Mouse (Mus musculus): ENCODE data around the gene Iars2.
A peak's percentile ranks its signal among the peaks of the same experiment; 100 is the strongest.

- TF ChIP-seq TBP (conservative IDR thresholded peaks at IDR 0.05; ENCODE audit: low read depth, low read length), result no peak
- no peak for TF ChIP-seq EP300 (IDR thresholded peaks at IDR 0.05; ENCODE audit: low read length)
- no peak for TF ChIP-seq CHD1 (IDR thresholded peaks at IDR 0.05; ENCODE audit: low read depth, low read length)
- peak in 1 of 2 experiments; percentile 15; a peak in 1 of 4 replicates for TF ChIP-seq CTCF (conservative IDR thresholded peaks at IDR 0.05 in 1 of 2, IDR thresholded peaks at IDR 0.05 in 1 of 2; ENCODE audit: low read depth in 2 of 2, low read length in 2 of 2)
- no peak for TF ChIP-seq E2F4 (IDR thresholded peaks at IDR 0.05; ENCODE audit: insufficient replicate concordance, low read depth, low read length)
- no peak; the same call in 1 of the 2 replicates for TF ChIP-seq RAD21 (IDR thresholded peaks at IDR 0.05; ENCODE audit: low read depth, low read length)
- no peak for TF ChIP-seq POLR2A (IDR thresholded peaks at IDR 0.05; ENCODE audit: low read depth, low read length)
- TF ChIP-seq BHLHE40 (IDR thresholded peaks at IDR 0.05; ENCODE audit: low read depth, low read length), result no peak
- no peak for TF ChIP-seq MXI1 (IDR thresholded peaks at IDR 0.05; ENCODE audit: low read depth, low read length)
- TF ChIP-seq ZC3H11A (IDR thresholded peaks at IDR 0.05; ENCODE audit: low read depth, low read length), result no peak
- TF ChIP-seq MAZ (IDR thresholded peaks at IDR 0.05; ENCODE audit: low read depth, low read length), result no peak
- no peak for TF ChIP-seq ETS1 (conservative IDR thresholded peaks at IDR 0.05; ENCODE audit: low read depth, low read length)
Measured at GRCm38 (mm10) chr1:185343422-185343821, 14.2 kb upstream of the Iars2 start.

All from CH12.LX (cell line).